Mouse (Mus musculus) embryonic fibroblast, embryonic 13.5 days (primary cell): ENCODE results near the gene Gfap. TPM values are rescaled to one million over a fixed set of nuclear protein-coding genes. Genes with fewer than 3 reads are reported as not detected.

Experiments
- H3K27ac ChIP-seq: 2 replicates; pipeline ENCODE4 v1.5.1; 2012; ENCODE audit warnings: low read length, control low read depth, inconsistent platforms; ENCODE audit not compliant: insufficient read depth
- H3K4me1 ChIP-seq: 2 replicates; pipeline ENCODE4 v1.6.1; 2011; ENCODE audit warnings: low read length; ENCODE audit not compliant: control insufficient read depth, insufficient read depth
- H3K4me3 ChIP-seq: 2 replicates; pipeline ENCODE4 v1.5.1; 2011; ENCODE audit warnings: mild to moderate bottlenecking, control low read depth, low read length; ENCODE audit not compliant: insufficient read depth
- CTCF ChIP-seq: IDR thresholded peaks from 2 replicates; pipeline ENCODE4 v1.5.1; 2011; ENCODE audit warnings: mild to moderate bottlenecking, control low read depth, low read length, moderate library complexity, borderline replicate concordance; ENCODE audit not compliant: insufficient read depth
- POLR2A ChIP-seq: IDR thresholded peaks from 2 replicates; pipeline ENCODE4 v1.6.1; 2011; ENCODE audit warnings: low read depth, mild to moderate bottlenecking, control low read depth, low read length, moderate library complexity
- polyA plus RNA-seq: library from polyadenylated mRNA; stranded (reverse); fragments of >200 nt; gene quantifications from 2 replicates; pipeline ENCODE4 v1.2.4, GENCODE M21; 2011; ENCODE audit warnings: low read depth; ENCODE audit not compliant: missing spikeins, insufficient read length

The Gfap gene
- polyA plus RNA-seq: 1.4 TPM in 1 of 2 replicates, not detected in the other

GRCm38 (mm10) chr11:102900763-102901162 is at the start of gene Gfap:
Gene Gfap (minus strand): TSS chr11:102900912.
- Histone ChIP-seq H3K4me3 (no peak within 1 kb of the TSS), H3K4me1 (no peaks in the 10 kb centered on the region), H3K27ac (no peak within 1 kb of the TSS)
- TF ChIP-seq CTCF (peak; percentile 87), POLR2A (no peak)

GRCm38 (mm10) chr11:102948043-102948961 is 47.6 kb upstream of the Gfap start:
- Histone ChIP-seq H3K4me3 (peak overlapping the region; percentile 42), H3K4me1 (0 out of 2 replicates have a peak, but pooled peaks cover 2% of the 10 kb centered on the region), H3K27ac (no peak overlapping the region)
- TF ChIP-seq POLR2A (no peak), CTCF (no peak)

- Histone ChIP-seq H3K4me3 (no peak overlapping the region), H3K4me1 (0 out of 2 replicates have a peak, but pooled peaks cover 2% of the 10 kb centered on the region)
- TF ChIP-seq POLR2A (no peak), CTCF (peak; percentile 8; the same call in 1 of the 2 replicates)
These were observed 46.3 kb upstream of the Gfap start for GRCm38 (mm10) chr11:102946992-102947343.

GRCm38 (mm10) chr11:102946265-102946991 is 45.7 kb upstream of the Gfap start, which contains the start of gene C1ql1:
Gene C1ql1 (minus strand): TSS chr11:102946688.
- Histone ChIP-seq H3K4me3 (no peak within 1 kb of the TSS; the same call in 1 of the 2 replicates), H3K27ac (no peak within 1 kb of the TSS), H3K4me1 (0 out of 2 replicates have a peak, but pooled peaks cover 2% of the 10 kb centered on the region)
- TF ChIP-seq CTCF: no peak
- 0 out of 2 replicates have a peak, but pooled peaks have one; percentile 16 for TF ChIP-seq POLR2A

More at GRCm38 (mm10) chr11:102946992-102947343, 46.3 kb upstream of the Gfap start:
- H3K27ac ChIP-seq: no peak overlapping the region

- H3K4me1 ChIP-seq: 0 out of 2 replicates have a peak, but pooled peaks cover 2% of the 10 kb centered on the region
- no peak for TF ChIP-seq POLR2A
- no peak for TF ChIP-seq CTCF
- no peak overlapping the region for H3K27ac ChIP-seq
- no peak overlapping the region for H3K4me3 ChIP-seq
These were observed 44.9 kb upstream of the Gfap start for GRCm38 (mm10) chr11:102945306-102946264.

- no peak overlapping the region for H3K27ac ChIP-seq
- TF ChIP-seq POLR2A (no peak), CTCF (no peak)
These were observed 40.5 kb upstream of the Gfap start for GRCm38 (mm10) chr11:102941236-102941635.

GRCm38 (mm10) chr11:102939024-102939675 is 38.4 kb upstream of the Gfap start:
- TF ChIP-seq POLR2A (no peak), CTCF (no peak)
- Histone ChIP-seq H3K4me1 (no peaks in the 10 kb centered on the region), H3K4me3 (no peak overlapping the region), H3K27ac (no peak overlapping the region)

More at GRCm38 (mm10) chr11:102941236-102941635, 40.5 kb upstream of the Gfap start:
- Histone ChIP-seq H3K4me3 (no peak overlapping the region), H3K4me1 (no peaks in the 10 kb centered on the region)

- Histone ChIP-seq H3K4me1 (no peaks in the 10 kb centered on the region), H3K27ac (no peak overlapping the region), H3K4me3 (no peak overlapping the region)
- TF ChIP-seq CTCF: no peak
- TF ChIP-seq POLR2A: no peak
These were observed 36.9 kb upstream of the Gfap start for GRCm38 (mm10) chr11:102937529-102938182.
